Mouse (Mus musculus) ES-Bruce4 (cell line): ENCODE results near the gene Gm10447. TPM values are rescaled to one million over a fixed set of nuclear protein-coding genes. Genes with fewer than 3 reads are reported as not detected.

Experiments used
- H3K27ac ChIP-seq: 2 replicates; pipeline ENCODE4 v1.5.1; 2012; ENCODE audit warnings: low read length, inconsistent platforms; ENCODE audit not compliant: insufficient read depth
- H3K27me3 ChIP-seq: 2 replicates; pipeline ENCODE4 v1.6.1; 2012; ENCODE audit warnings: mild to moderate bottlenecking, low read length, inconsistent platforms; ENCODE audit not compliant: control insufficient read depth, poor library complexity, insufficient read depth, severe bottlenecking
- H3K36me3 ChIP-seq: 2 replicates; pipeline ENCODE4 v1.6.1; 2012; ENCODE audit warnings: inconsistent platforms, mild to moderate bottlenecking, low read length, moderate library complexity; ENCODE audit not compliant: control insufficient read depth, poor library complexity, insufficient read depth, severe bottlenecking
- H3K4me1 ChIP-seq: one replicate; pipeline ENCODE4 v1.8.1; 2011; ENCODE audit warnings: low read length; ENCODE audit not compliant: control insufficient read depth, insufficient read depth
- H3K4me3 ChIP-seq: 2 replicates; pipeline ENCODE4 v1.5.1; 2011; ENCODE audit warnings: low read depth, mild to moderate bottlenecking, low read length
- H3K9ac ChIP-seq: 2 replicates; pipeline ENCODE4 v1.6.1; 2012; ENCODE audit warnings: low read depth, mild to moderate bottlenecking, inconsistent platforms; ENCODE audit not compliant: poor library complexity, severe bottlenecking
- H3K9me3 ChIP-seq: replicated peaks from 2 replicates; pipeline ENCODE4 v1.6.1; 2012; ENCODE audit warnings: mild to moderate bottlenecking, low read length, inconsistent platforms; ENCODE audit not compliant: control insufficient read depth, poor library complexity, insufficient read depth, severe bottlenecking
- CTCF ChIP-seq: IDR thresholded peaks from one replicate; pipeline ENCODE4 v1.8.1; 2011; ENCODE audit warnings: low read depth, low read length
- EP300 ChIP-seq: IDR thresholded peaks from 2 replicates; pipeline ENCODE4 v1.6.1; 2011; ENCODE audit warnings: low read depth, low read length; ENCODE audit not compliant: insufficient read depth
- POLR2A ChIP-seq: IDR thresholded peaks from one replicate; pipeline ENCODE4 v1.8.1; 2011; ENCODE audit warnings: low read length; ENCODE audit not compliant: insufficient read depth
- polyA plus RNA-seq: library from polyadenylated mRNA; stranded (reverse); fragments of >200 nt; gene quantifications from 2 replicates; pipeline ENCODE4 v1.2.4, GENCODE M21; 2011; ENCODE audit warnings: low read depth; ENCODE audit not compliant: missing spikeins, insufficient read depth, insufficient read length

Gm10447 gene
- polyA plus RNA-seq, 1 experiment = not detected

DNA sequence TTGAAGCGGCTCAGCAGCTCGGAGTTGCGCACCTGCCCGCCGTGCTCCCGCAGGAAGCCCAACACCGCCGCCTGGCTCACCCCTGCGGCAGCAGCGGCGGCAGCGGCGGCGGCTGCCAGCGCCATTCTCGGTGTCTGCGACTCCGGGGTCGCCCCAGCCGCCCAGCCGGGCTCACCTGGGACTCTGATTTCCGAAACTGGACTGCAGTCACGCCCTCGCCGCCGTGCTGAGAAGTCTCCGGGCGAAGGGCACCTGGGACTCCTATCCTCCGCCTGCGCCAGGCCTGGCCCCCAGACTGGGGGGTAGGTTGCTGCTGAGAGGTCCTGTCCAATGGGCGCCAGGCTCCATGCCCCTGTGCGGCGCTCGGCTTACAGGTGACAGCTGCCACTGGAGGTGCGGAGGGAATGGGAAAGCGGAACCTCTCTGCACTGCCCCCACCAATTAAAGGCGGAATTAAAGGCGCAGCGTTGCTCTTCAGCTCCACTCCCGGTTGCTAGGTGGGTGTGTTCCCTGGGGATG is 22.9 kb upstream of the Gm10447 start, which contains the start of the genes Gm9945 and Sowaha:
TSS of gene Gm9945 (plus strand) at position 384 of the 519 bp plus-strand sequence.
TSS of gene Sowaha (minus strand) at position 492 of the 519 bp plus-strand sequence.
- no peak for TF ChIP-seq EP300
- TF ChIP-seq POLR2A = no peak
- no peak for TF ChIP-seq CTCF
- Histone ChIP-seq H3K36me3 (no peaks in the 10 kb centered on the region), H3K27ac (no peak within 1 kb of the TSS), H3K4me1 (no peaks in the 10 kb centered on the region), H3K9ac (peak within 1 kb of the TSS; percentile 1), H3K27me3 (peaks cover 5% of the 10 kb centered on the region; the same call in 1 of the 2 replicates), H3K4me3 (peak within 1 kb of the TSS; percentile 60), H3K9me3 (no peaks in the 10 kb centered on the region)

DNA sequence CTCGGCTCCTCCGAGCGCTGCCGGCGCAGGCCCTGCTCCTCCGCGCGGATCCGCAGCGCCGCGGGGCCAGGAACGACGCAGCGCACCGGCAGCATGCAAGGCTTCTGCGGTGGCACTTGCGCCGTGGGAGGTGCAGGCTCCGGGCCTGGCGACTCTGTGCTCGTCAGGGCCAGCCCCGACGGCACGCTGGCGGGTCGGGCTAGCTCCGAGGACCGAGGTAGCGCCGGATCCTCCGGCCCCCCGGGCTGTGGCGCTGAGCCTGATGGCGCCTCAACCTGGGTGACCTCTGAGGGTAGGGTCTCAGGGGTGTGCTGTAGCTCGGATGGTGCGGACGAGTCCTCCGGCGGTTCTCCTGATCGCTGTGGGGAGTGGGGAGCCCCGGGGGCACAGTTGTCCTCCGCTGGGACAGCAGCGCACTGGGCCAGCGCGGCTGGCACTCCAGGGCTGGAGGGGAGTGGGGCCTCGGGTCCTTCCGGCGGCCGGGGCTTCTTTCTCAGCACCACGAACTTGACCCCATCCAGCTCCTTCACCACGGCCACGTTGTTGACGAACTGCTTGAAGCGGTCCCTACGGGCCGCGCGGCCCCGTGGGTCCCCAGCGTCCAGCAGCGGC is 22.4 kb upstream of the Gm10447 start:
- Histone ChIP-seq H3K36me3 (no peaks in the 10 kb centered on the region), H3K9ac (peak overlapping the region; percentile 1), H3K9me3 (no peaks in the 10 kb centered on the region), H3K27ac (no peak overlapping the region), H3K27me3 (peaks cover 5% of the 10 kb centered on the region; the same call in 1 of the 2 replicates), H3K4me3 (peak overlapping the region; percentile 60), H3K4me1 (no peaks in the 10 kb centered on the region)
- TF ChIP-seq CTCF (no peak), EP300 (no peak), POLR2A (no peak)

DNA sequence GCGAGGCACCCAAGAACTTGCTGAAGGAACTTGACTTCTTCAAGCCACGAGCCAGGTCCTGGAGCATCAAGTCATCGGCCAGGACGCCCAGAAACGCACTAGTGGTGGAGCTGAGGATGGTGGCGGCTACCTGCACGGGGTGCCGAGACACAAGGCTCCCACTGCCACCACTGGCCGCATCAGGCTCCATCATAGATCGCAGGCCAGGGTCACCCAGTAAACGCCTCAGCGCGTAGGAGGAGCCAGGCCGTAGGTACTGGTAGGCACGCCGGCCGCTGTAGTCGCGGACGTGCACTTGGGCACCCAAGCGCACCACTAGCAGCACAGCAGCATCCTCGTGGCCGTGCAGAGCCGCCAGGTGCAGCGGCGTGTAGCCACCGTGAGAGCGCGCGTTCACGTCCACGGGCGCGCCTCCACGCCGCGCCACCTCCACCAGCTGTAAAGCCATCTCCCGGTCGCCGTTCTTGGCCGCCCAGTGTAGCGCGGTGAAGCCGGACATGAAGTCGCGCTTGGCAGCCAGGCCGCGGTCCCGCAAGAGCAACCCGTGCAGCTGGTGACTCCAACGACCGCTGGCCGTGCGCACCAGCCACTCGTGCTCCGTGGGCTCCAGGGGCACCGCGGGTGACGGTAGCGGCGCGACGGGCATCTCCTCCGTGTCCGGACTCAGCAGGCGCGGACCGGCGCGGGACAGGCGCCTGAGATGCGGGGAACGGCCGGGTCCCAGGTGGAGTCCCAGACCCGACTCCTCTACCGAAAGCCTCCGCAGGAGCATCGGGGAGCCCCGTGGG is 21.7 kb upstream of the Gm10447 start:
- no peaks in the 10 kb centered on the region for H3K4me1 ChIP-seq
- no peaks in the 10 kb centered on the region for H3K36me3 ChIP-seq
- no peaks in the 10 kb centered on the region for H3K9me3 ChIP-seq
- H3K9ac ChIP-seq = peak overlapping the region; percentile 1
- H3K4me3 ChIP-seq = peak overlapping the region; percentile 60
- TF ChIP-seq POLR2A (no peak), EP300 (no peak), CTCF (no peak)
- peaks cover 5% of the 10 kb centered on the region; the same call in 1 of the 2 replicates for H3K27me3 ChIP-seq
- H3K27ac ChIP-seq = no peak overlapping the region

DNA sequence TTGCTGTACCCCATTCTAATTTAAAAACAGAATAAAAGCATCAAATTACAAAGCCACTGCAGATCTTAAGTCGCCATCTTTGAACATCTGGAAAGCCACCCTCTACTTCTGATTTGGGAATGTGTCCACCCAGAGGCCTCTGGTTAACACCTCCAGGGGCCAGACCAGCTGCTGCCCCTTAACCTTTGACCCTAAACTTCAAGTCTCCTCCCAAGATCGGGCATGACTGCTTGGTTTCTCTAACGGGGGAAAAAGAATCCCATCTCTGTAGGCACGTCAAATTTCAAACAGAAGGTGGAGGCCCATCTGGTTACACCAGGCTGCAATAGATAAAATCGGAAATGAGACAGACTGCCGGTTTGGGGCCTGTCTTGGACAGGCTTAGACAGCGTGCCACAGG is 20.9 kb upstream of the Gm10447 start:
- H3K27me3 ChIP-seq = peaks cover 5% of the 10 kb centered on the region; the same call in 1 of the 2 replicates
- no peak overlapping the region for H3K9ac ChIP-seq
- no peaks in the 10 kb centered on the region for H3K4me1 ChIP-seq
- no peak overlapping the region for H3K4me3 ChIP-seq
- H3K9me3 ChIP-seq = no peaks in the 10 kb centered on the region
- no peak overlapping the region for H3K27ac ChIP-seq
- H3K36me3 ChIP-seq = no peaks in the 10 kb centered on the region
- TF ChIP-seq CTCF = no peak
- TF ChIP-seq POLR2A = no peak

DNA sequence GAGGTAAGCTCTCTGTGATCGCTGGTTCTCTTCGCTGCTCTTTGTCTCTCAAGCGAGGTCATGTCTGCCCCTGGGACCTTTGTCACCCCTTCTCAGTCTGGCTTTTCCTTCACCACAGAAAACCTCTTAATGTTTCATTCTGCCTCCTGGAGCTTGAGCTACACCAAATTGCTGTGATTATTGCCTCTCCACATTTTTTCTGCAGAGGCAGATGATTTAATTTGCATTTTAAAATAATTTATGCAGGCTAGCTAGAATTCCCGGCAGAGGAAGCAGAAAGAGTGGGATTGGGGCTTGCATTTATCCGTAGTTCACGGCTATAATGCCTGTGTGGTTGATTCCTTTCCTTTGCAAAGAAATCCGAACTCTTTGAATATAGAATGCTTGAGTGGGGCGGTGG is 18.7 kb upstream of the Gm10447 start:
- H3K4me3 ChIP-seq = no peak overlapping the region
- no peaks in the 10 kb centered on the region for H3K4me1 ChIP-seq
- no peaks in the 10 kb centered on the region for H3K9me3 ChIP-seq
- H3K27me3 ChIP-seq = peaks cover 5% of the 10 kb centered on the region; the same call in 1 of the 2 replicates
- H3K9ac ChIP-seq = no peak overlapping the region
- H3K27ac ChIP-seq = no peak overlapping the region
- TF ChIP-seq CTCF = no peak
- TF ChIP-seq POLR2A = no peak
- no peak for TF ChIP-seq EP300
- no peaks in the 10 kb centered on the region for H3K36me3 ChIP-seq
